8 mouse cellular contexts compared by ENCODE assay signal in the genomic region with DNA sequence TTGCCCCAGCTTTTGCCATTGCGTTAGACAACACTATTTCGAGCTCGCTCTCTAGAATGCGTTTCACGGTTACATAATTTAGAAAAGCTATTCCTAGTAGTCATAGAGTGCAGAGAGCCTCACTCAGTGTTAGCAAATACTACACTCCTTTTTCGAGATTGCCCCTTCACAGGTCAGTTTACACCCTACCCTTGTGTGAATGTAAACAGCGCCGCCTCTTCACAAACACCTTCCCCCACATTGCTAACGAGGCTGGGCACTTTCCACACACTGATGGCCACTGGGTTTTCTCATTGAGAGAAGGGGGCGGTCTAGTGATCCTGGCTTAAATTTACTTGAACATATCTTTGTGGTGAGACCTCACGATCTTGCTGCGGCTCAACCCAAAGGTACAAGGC. TPM values are rescaled to one million over a fixed set of nuclear protein-coding genes. Genes with fewer than 3 reads are reported as not detected.
DNase-seq lines count a peak whose midpoint lies in the region; ATAC-seq and TF ChIP-seq lines count a peak whose summit lies in the region.

No protein-coding gene starts in this region.

- H3K4me1 ChIP-seq in liver, adult 2 months (ENCODE audit: control insufficient read depth, insufficient read depth, low read length) = no peaks in the 10 kb centered on the region
- H3K4me1 ChIP-seq in forebrain, embryonic 10.5 days = peaks cover 47% of the 10 kb centered on the region
- peaks cover 49% of the 10 kb centered on the region for H3K4me1 ChIP-seq in liver, embryonic 13.5 days (replicated peaks)
- H3K4me1 ChIP-seq in olfactory bulb, adult 2 months (ENCODE audit: control insufficient read depth, insufficient read depth, low read length) = peaks cover 27% of the 10 kb centered on the region

- WGBS in liver, adult 2 months = 4% methylated on average over 12 of the region's 12 CpGs
- WGBS in forebrain, embryonic 10.5 days = 2% methylated on average over 12 of the region's 12 CpGs
- 5% methylated on average over 12 of the region's 12 CpGs for WGBS in liver, embryonic 13.5 days (ENCODE audit: insufficient replicate concordance)
- WGBS in olfactory bulb, adult 2 months = 3% methylated on average over 12 of the region's 12 CpGs

- no peak overlapping the region for H3K27ac ChIP-seq in liver, adult 2 months (replicated peaks; ENCODE audit: insufficient read depth, low read depth, low read length)
- peak overlapping the region; percentile 95 for H3K27ac ChIP-seq in forebrain, embryonic 10.5 days
- H3K27ac ChIP-seq in liver, embryonic 13.5 days = peak overlapping the region; percentile 85
- no peak overlapping the region for H3K27ac ChIP-seq in olfactory bulb, adult 2 months (ENCODE audit: insufficient read depth, low read depth, low read length)

- H3K9me3 ChIP-seq in forebrain, embryonic 10.5 days = peaks cover 10% of the 10 kb centered on the region; the same call in 1 of the 2 replicates
- H3K9me3 ChIP-seq in liver, embryonic 13.5 days (replicated peaks) = 0 out of 2 replicates have a peak, but pooled peaks cover 4% of the 10 kb centered on the region

- DNase-seq in liver, adult 2 months (ENCODE audit: extremely low read depth, low read depth, low spot score) = no peak
- no peak for DNase-seq in liver
- DNase-seq in forebrain, embryonic 10.5 days (ENCODE audit: extremely low spot score, low spot score) = no peak
- no peak for DNase-seq in liver, embryonic 13.5 days
- DNase-seq in urinary bladder, postnatal 10 days (ENCODE audit: low spot score) = no peak
- no peak for DNase-seq in thymus, postnatal 10 days (ENCODE audit: low spot score in 2 of 2)
- DNase-seq in layer of hippocampus, postnatal 36 days = no peak

- TF ChIP-seq POLR2A in liver, adult 2 months (IDR thresholded peaks at IDR 0.05; ENCODE audit: extremely low read depth, insufficient read depth, low read length) = no peak
- TF ChIP-seq POLR2A in olfactory bulb, adult 2 months (IDR thresholded peaks at IDR 0.05; ENCODE audit: insufficient read depth, low read depth, low read length) = no peak

- no peaks in the 10 kb centered on the region for H3K36me3 ChIP-seq in liver, adult 2 months (ENCODE audit: control insufficient read depth, insufficient read depth, low read length)
- peaks cover 27% of the 10 kb centered on the region for H3K36me3 ChIP-seq in forebrain, embryonic 10.5 days (replicated peaks)
- H3K36me3 ChIP-seq in liver, embryonic 13.5 days = peaks cover 32% of the 10 kb centered on the region

- no peak for TF ChIP-seq CTCF in liver, adult 2 months (IDR thresholded peaks at IDR 0.05; ENCODE audit: low read depth, low read length)
- TF ChIP-seq CTCF in olfactory bulb, adult 2 months (IDR thresholded peaks at IDR 0.05; ENCODE audit: insufficient read depth, low read depth, low read length) = no peak

- H3K27me3 ChIP-seq in liver, adult 2 months (ENCODE audit: control insufficient read depth, insufficient read depth, low read length) = no peaks in the 10 kb centered on the region
- no peaks in the 10 kb centered on the region for H3K27me3 ChIP-seq in forebrain, embryonic 10.5 days (ENCODE audit: poor library complexity, severe bottlenecking)
- no peaks in the 10 kb centered on the region for H3K27me3 ChIP-seq in liver, embryonic 13.5 days

- H3K4me2 ChIP-seq in liver, embryonic 13.5 days = peak overlapping the region; percentile 83

- peak overlapping the region; percentile 12; the same call in 1 of the 2 replicates for H3K9ac ChIP-seq in liver, adult 2 months (ENCODE audit: low read depth, low read length)
- peak overlapping the region; percentile 96 for H3K9ac ChIP-seq in liver, embryonic 13.5 days

- H3K79me2 ChIP-seq in liver, adult 2 months (ENCODE audit: control insufficient read depth, insufficient read depth, low read length) = no peaks in the 10 kb centered on the region

- H3K4me3 ChIP-seq in liver, adult 2 months (ENCODE audit: insufficient read depth, low read depth, low read length) = peak overlapping the region; percentile 52
- peak overlapping the region; percentile 86 for H3K4me3 ChIP-seq in forebrain, embryonic 10.5 days
- peak overlapping the region; percentile 88 for H3K4me3 ChIP-seq in liver, embryonic 13.5 days (replicated peaks)
- H3K4me3 ChIP-seq in olfactory bulb, adult 2 months (ENCODE audit: insufficient read depth, low read depth, low read length) = peak overlapping the region; percentile 60

- ATAC-seq in liver, embryonic 13.5 days (ENCODE audit: low read depth) = peak; percentile 33

RNA-seq across cellular contexts. Expression of gene Cit, which starts 0.7 kb away (rescaled TPM):
- total RNA-seq in liver, adult 2 months (2014; rRNA removed) = 0.74 and 1.3 TPM in 2 replicates
- 0.22 and 0.43 TPM in 2 replicates for polyA plus RNA-seq in liver, adult 2 months (2012; rRNA removed)
- 42.6 and 48.9 TPM in 2 replicates for polyA plus RNA-seq in forebrain, embryonic 10.5 days (2016; fragmentation: Nextera tagmentation; extraction: Ambion mirVana)
- 39.4 and 41.3 TPM in 2 replicates for polyA plus RNA-seq in liver, embryonic 13.5 days (2015; fragmentation: Nextera tagmentation; extraction: Ambion mirVana)
- not detected in 2 replicates for polyA plus RNA-seq in olfactory bulb, adult 2 months (2012; ENCODE audit: insufficient read depth, insufficient read length, low replicate concordance, missing spikeins)
- total RNA-seq in layer of hippocampus, postnatal 36 days (2021) = 10 to 100 TPM; 58.6 to 59.0 TPM

Comparison
In these comparisons a context has a peak if more than half of its experiments do, and no peak if none do; other contexts are left out.
1. H3K27ac ChIP-seq: peak in forebrain, embryonic 10.5 days (single experiment) and liver, embryonic 13.5 days (single experiment); none in liver, adult 2 months (single experiment) and olfactory bulb, adult 2 months (single experiment).
2. RNA of gene Cit, which starts 0.7 kb away (polyA plus RNA-seq): not detected in olfactory bulb, adult 2 months, 42.6 to 48.9 TPM in forebrain, embryonic 10.5 days and 39.4 to 41.3 TPM in liver, embryonic 13.5 days; 0.22 to 0.43 TPM in liver, adult 2 months; every median in the first group is over 10 times any median in the second.
3. Peak in every context shown above with its lines, with median percentiles within 50 percentile points of each other: H3K4me3 ChIP-seq.